Mouse (Mus musculus) adrenal gland, postnatal 36 days (tissue): ENCODE data around the gene Mc3r. TPM values are rescaled to one million over a fixed set of nuclear protein-coding genes. Genes with fewer than 3 reads are reported as not detected.

ENCODE experiments used
- DNase-seq, 2 experiments: peaks; one replicate each; pipeline ENCODE4 v3.0.0; 2021; ENCODE audit warnings: mixed read lengths in 1 of 2
- total RNA-seq, 2 experiments: library from RNA; stranded (reverse); gene quantifications; 2 replicates each; pipeline ENCODE4 v1.2.3; 2021

Gene Mc3r
- total RNA-seq, 2 experiments from 2014 or later, result not detected

DNA sequence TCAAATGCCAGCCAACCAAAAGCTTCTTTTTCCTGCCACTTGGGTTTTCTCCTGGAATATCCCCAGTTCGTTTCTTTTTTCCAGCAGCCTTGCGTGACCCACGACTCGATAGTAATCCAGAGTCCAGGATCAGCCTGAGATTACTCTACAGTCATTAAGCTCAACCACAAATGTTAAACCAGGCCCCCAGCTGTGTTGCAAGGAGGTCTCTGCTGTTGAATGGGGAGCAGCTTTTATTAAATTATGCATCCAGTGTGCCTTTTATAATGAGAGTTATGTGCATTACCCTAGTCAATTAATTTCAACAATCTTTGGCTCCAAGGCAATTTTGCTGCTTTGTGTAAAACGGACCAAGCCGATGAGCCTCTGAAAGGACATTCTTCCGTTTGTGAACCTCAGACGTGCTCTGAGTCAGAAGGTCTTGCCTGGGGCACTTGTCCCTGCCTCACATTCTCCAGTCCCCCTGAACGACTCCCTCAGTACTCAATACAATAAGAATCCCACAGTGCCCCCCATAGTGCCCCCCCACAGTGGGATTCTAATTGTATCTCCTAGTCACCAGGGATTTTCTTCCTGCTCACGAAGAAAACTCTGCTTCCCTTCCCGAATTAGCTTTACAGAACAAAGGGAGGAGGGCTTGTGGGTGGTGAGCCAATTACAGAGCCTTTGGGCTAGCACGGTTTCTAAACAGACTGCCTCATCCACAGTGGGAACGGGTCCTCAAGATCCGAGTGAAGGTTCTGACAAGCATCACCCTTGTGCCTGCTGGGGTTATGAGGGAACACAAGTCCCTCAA, 51.0 kb downstream of the Mc3r start:
- DNase-seq, result no peak

Other genes with a start within 250 kb of the Mc3r start
- not detected for gene Cbln4, start 205.0 kb upstream of the Mc3r start, total RNA-seq
- 10 to 100 TPM; 26.8 to 34.2 TPM for gene Fam210b, start 97.1 kb downstream of the Mc3r start, total RNA-seq
- 1 to 10 TPM; 3.4 to 4.2 TPM for gene Aurka, start 122.0 kb downstream of the Mc3r start, total RNA-seq
- 10 to 100 TPM; 32.4 to 35.2 TPM for gene Cstf1, start 122.2 kb downstream of the Mc3r start, total RNA-seq
- under 1 TPM; 0.13 to 0.43 TPM for gene Cass4, start 145.3 kb downstream of the Mc3r start, total RNA-seq
- 10 to 100 TPM; 76.2 to 86.3 TPM for gene Rtf2, start 192.1 kb downstream of the Mc3r start, total RNA-seq
- not detected for gene Gcnt7, start 210.1 kb downstream of the Mc3r start, total RNA-seq
- not detected for gene Fam209, start 224.0 kb downstream of the Mc3r start, total RNA-seq